Mouse (Mus musculus) thymus, adult 2 months (tissue): ENCODE results near the gene Atp11a. TPM values are rescaled to one million over a fixed set of nuclear protein-coding genes. Genes with fewer than 3 reads are reported as not detected.

Experiments used
- DNase-seq: peaks from one replicate; pipeline ENCODE4 v3.0.0; 2021
- H3K27ac ChIP-seq: fragments of 200-500 bp; 2 replicates; pipeline ENCODE4 v1.5.1; 2012; ENCODE audit warnings: low read length, control low read depth; ENCODE audit not compliant: control insufficient read depth, insufficient read depth
- H3K27me3 ChIP-seq: fragments of 200-500 bp; 2 replicates; pipeline ENCODE4 v1.6.1; 2012; ENCODE audit warnings: mild to moderate bottlenecking, low read length, moderate library complexity, mixed read lengths; ENCODE audit not compliant: control insufficient read depth, insufficient read depth
- H3K36me3 ChIP-seq: fragments of 200-500 bp; 2 replicates; pipeline ENCODE4 v1.6.1; 2012; ENCODE audit warnings: mild to moderate bottlenecking, low read length, moderate library complexity; ENCODE audit not compliant: control insufficient read depth, insufficient read depth
- H3K4me1 ChIP-seq: fragments of 200-500 bp; replicated peaks from 2 replicates; pipeline ENCODE4 v1.6.1; 2012; ENCODE audit warnings: low read length; ENCODE audit not compliant: control insufficient read depth, insufficient read depth
- H3K4me3 ChIP-seq: fragments of 200-500 bp; 2 replicates; pipeline ENCODE4 v1.5.1; 2012; ENCODE audit warnings: mild to moderate bottlenecking, low read length, control low read depth, moderate library complexity; ENCODE audit not compliant: control insufficient read depth, insufficient read depth
- CTCF ChIP-seq: fragments of 200-500 bp; IDR thresholded peaks from 2 replicates; pipeline ENCODE4 v1.5.1; 2012; ENCODE audit warnings: mild to moderate bottlenecking, control low read depth, low read length, moderate library complexity, borderline replicate concordance; ENCODE audit not compliant: control insufficient read depth, poor library complexity, insufficient read depth; ENCODE audit errors: extremely low read depth
- POLR2A ChIP-seq: fragments of 200-500 bp; IDR thresholded peaks from 2 replicates; pipeline ENCODE4 v1.6.1; 2012; ENCODE audit warnings: mild to moderate bottlenecking, low read length, control low read depth, moderate library complexity; ENCODE audit not compliant: control insufficient read depth, poor library complexity, insufficient read depth; ENCODE audit errors: extremely low read depth
- WGBS: fragments of 180-500 bp; shearing (Covaris S2); methylation state at CpG from one replicate; pipeline ENCODE4 v1.1.7; 2018; 5-methylcytosine and 5-hydroxymethylcytosine counted together
- polyA plus RNA-seq: library from polyadenylated mRNA; depleted of rRNA; stranded (reverse); fragments of >200 nt; gene quantifications from 2 replicates; pipeline ENCODE4 v1.2.3, GENCODE M21; 2012

The Atp11a gene
- polyA plus RNA-seq, 1 experiment: 64.8 TPM

- H3K27ac ChIP-seq: no peak overlapping the region
- H3K27me3 ChIP-seq: no peaks in the 10 kb centered on the region
- no peak for DNase-seq
- TF ChIP-seq POLR2A: no peak
- TF ChIP-seq CTCF: no peak
- no peaks in the 10 kb centered on the region for H3K36me3 ChIP-seq
- H3K4me1 ChIP-seq: peaks cover 16% of the 10 kb centered on the region
- 79% methylated on average over 6 of the region's 6 CpGs for WGBS
- no peak overlapping the region for H3K4me3 ChIP-seq
These were observed 123.3 kb downstream of the Atp11a start for GRCm38 (mm10) chr8:12880163-12880562.

- 95% methylated on average over 21 of the region's 21 CpGs for WGBS
- H3K36me3 ChIP-seq: no peaks in the 10 kb centered on the region
- no peaks in the 10 kb centered on the region for H3K27me3 ChIP-seq
- no peaks in the 10 kb centered on the region for H3K4me1 ChIP-seq
- no peak overlapping the region for H3K27ac ChIP-seq
- H3K4me3 ChIP-seq: no peak overlapping the region
- DNase-seq: no peak
- TF ChIP-seq POLR2A (no peak), CTCF (no peak)
These were observed 126.5 kb downstream of the Atp11a start for GRCm38 (mm10) chr8:12883051-12884004.

GRCm38 (mm10) chr8:12887772-12888435 lies 131.1 kb downstream of the Atp11a start:
- Histone ChIP-seq H3K27ac (no peak overlapping the region), H3K4me3 (no peak overlapping the region), H3K4me1 (no peaks in the 10 kb centered on the region), H3K27me3 (no peaks in the 10 kb centered on the region), H3K36me3 (no peaks in the 10 kb centered on the region)
- WGBS: 94% methylated on average over 16 of the region's 16 CpGs
- TF ChIP-seq CTCF: no peak
- TF ChIP-seq POLR2A: no peak
- no peak for DNase-seq

GRCm38 (mm10) chr8:12889046-12889598 lies 132.3 kb downstream of the Atp11a start:
- Histone ChIP-seq H3K27me3 (no peaks in the 10 kb centered on the region), H3K36me3 (no peaks in the 10 kb centered on the region), H3K27ac (no peak overlapping the region), H3K4me1 (no peaks in the 10 kb centered on the region), H3K4me3 (no peak overlapping the region)
- TF ChIP-seq CTCF: no peak
- TF ChIP-seq POLR2A: no peak
- no peak for DNase-seq
- WGBS: 95% methylated on average over 11 of the region's 11 CpGs

GRCm38 (mm10) chr8:12892882-12893446 lies 136.2 kb downstream of the Atp11a start:
- Histone ChIP-seq H3K36me3 (no peaks in the 10 kb centered on the region), H3K27ac (no peak overlapping the region), H3K4me3 (no peak overlapping the region), H3K4me1 (no peaks in the 10 kb centered on the region), H3K27me3 (no peaks in the 10 kb centered on the region)
- no peak for DNase-seq
- TF ChIP-seq POLR2A (no peak), CTCF (no peak)
- 91% methylated on average over 5 of the region's 5 CpGs for WGBS
